Mouse (Mus musculus) megakaryocyte progenitor cell, adult 5-6 weeks (primary cell): Measurements from ENCODE around the gene Cntn5. TPM values are rescaled to one million over a fixed set of nuclear protein-coding genes. Genes with fewer than 3 reads are reported as not detected.

Experiments
- ATAC-seq: replicated peaks from 2 replicates; pipeline ENCODE4 v1.8.0; 2016; ENCODE audit warnings: mild to moderate bottlenecking, moderate TSS enrichment, inconsistent platforms; ENCODE audit not compliant: poor library complexity
- total RNA-seq, 2 experiments: library from RNA; stranded (forward) in 1 of 2; stranded (reverse) in 1 of 2; fragments of 157-497, 149-512 nt in 1 of 2; fragments of 200-1000 nt in 1 of 2; gene quantifications; 2 replicates each; pipeline versions ENCODE4 v1.2.3 to v1.2.4; 2015 to 2017

The Cntn5 gene
- total RNA-seq, 2 experiments from 2014 or later, result not detected

DNA sequence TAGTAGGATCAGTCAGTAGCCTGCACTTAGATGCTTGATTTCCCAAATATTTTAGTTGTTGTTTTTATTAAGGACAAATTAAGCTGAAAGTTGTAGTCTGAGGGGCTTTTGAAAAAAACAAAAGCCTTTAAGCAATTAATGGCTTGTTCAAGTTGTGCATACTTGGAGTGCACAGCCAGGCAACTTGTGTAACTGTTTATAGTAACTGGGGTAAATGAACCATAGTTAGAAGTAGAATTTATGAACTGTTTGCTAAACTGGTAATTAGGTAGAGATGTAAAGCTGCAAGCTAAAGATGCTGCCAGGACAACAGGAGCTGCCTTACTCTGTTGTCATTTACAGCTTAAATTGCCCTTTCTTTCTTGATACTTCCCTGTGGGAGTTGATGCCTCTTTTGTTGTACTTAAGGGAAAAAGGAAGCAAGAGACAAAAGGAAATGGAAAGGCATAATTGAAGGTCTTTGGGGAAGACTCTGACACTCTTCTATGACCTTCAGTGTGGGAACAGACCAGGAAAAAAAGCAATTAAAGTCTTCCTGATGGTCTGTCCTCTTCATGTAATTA, 943.9 kb downstream of the Cntn5 start:
- no peak for ATAC-seq

- ATAC-seq, result no peak
These were observed 955.2 kb downstream of the Cntn5 start for GRCm38 (mm10) chr9:9949346-9949745.

DNA sequence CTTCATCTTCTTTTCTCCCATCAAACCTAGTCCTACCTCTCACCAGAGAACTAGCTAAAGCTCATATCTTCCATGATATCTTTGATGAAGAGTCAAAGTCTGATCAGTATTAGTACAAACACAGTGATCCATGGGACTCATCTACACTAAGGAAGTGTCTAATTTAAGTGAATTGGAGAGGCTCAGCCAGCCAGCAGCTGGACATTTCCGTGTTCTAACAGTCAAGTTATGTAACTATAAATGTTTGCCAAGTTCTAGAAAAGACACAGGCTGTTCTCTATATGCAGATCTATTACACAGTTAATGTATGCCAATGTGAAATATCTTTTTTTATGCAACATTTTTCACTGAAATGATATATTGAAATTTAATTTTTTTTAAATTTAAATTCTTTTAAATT, 959.7 kb downstream of the Cntn5 start:
- ATAC-seq, result no peak

GRCm38 (mm10) chr9:9937444-9938436, 966.8 kb downstream of the Cntn5 start:
- no peak for ATAC-seq

- no peak for ATAC-seq
These were observed 984.0 kb downstream of the Cntn5 start for GRCm38 (mm10) chr9:9920580-9920979.

DNA sequence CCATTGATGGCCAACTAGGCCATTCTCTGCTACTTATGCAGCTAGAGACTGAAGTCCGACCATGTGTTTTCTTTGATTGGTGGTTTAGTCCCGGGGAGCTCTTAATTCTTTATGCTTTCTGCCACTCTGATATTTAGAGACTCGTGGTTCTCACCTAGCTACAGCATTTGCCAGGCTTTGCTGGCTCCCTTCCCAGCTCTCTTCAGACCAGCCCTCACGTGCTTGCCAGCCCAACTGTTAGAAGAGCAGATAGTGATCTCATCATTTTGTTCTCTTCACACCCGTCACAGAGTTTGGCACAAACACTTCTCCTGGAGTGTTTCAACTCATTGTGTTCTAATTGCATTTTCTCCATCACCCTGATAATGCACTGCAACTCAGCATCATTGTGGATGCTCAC, 1005.5 kb downstream of the Cntn5 start:
- ATAC-seq, result no peak

DNA sequence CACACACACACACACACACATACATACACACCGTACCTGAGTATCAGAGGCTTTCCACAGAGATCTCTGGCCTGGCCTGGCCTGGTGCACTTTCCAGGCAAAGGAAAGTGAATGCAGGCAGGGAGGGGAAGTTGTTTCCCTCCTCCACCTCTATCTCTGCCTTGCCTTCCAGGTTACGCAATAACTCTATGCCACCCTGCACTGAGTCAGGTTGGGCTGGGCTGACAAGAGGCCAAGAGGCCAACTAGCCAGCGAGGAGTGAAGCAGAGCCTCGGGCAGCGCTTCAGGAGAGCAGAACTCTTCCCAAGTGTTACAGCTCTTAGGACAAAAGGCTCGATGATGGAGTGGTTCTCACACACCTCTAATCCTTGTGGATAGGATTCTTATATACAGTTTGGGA, 1018.4 kb downstream of the Cntn5 start:
- no peak for ATAC-seq

DNA sequence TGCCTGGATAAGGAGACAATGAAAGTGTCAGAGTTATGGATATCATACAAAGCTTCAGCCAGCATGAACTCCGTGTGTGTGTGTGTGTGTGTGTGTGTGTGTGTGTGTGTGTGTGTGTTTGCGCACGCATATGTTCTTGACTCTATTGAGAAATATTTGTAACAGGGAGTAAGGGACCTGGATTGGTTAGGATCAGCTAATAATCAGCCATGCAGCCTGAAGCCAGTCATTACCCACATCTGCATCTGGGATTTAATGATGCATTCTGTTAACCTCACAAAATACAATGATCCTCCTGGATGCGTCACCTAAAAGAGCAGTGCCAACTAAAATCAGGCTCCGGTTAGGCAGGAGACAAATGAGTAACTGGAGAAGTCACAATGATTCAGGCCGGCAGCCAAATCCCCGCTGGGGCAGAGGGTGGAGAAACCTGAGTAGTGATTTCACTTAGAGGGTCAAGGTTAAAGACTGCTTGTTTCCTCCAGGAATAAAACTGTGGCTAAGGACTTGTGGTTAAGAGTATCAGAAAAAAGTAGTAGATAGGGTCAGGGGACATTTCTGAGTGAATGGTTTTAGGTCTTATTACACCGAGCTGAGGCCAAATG, 1021.7 kb downstream of the Cntn5 start:
- no peak for ATAC-seq

DNA sequence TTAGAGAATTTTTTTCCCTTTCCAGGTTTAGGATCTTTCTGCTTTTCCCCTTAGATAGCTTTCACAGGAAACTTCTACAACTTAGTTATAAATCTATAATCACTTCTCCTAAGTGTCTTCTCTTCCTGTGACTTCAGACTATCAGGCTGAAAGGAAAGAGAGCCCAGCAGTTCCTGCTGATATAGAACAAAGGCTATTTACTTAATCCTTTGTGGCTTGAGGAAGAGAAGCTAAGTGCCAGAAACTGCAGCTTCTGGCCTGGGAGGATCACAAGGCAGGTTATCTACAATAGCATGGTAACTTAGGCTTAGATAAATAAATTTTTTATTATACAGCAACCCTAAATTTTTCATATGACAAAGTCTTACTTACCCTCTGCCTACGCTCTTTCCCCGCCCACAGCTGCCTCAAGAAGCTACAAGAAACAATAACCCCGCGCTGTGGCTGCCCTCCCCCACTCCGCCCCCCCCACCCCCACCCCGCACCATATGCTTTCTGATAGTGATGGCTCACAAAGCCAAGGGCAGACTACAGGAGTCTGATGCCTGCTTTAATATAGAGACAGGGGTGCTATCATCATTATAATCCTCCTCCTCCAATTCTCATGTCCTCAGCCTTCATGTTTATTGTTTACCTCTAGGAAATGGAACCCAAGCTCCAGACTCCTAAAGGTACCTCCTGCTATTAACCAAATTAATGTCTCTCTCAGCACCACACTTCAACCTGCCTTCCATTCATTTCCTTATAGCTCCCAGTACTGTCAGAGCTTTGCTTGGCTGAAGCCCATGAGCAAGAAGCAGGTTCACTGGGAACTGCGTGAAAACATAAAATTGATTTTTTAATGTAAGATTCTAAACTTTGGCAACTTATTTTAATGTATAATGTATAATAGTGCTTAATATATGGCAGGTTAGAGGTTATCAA, 1032.2 kb downstream of the Cntn5 start:
- no peak for ATAC-seq

DNA sequence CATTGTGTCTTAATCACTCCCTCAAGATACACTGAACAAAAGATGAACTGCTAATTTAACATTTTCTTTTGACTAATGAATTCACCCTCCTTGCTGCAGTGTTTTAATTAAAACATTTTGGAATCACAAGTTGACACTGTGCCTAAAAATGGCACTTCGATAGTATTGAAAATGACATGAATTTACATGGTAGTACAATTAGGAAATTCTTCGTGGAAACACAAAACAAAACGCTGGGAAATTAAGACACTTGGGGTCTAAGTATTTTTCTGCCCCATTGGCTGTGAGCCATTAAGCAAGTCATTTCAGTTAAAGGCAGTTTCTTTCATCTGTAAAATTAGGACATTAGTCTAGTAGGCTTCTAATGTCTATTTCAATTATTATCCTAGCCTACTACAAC, 1043.9 kb downstream of the Cntn5 start:
- no peak for ATAC-seq

- no peak for ATAC-seq
These were observed 1045.3 kb downstream of the Cntn5 start for GRCm38 (mm10) chr9:9859323-9859722.

- no peak for ATAC-seq
These were observed 1049.8 kb downstream of the Cntn5 start for GRCm38 (mm10) chr9:9854791-9855190.

DNA sequence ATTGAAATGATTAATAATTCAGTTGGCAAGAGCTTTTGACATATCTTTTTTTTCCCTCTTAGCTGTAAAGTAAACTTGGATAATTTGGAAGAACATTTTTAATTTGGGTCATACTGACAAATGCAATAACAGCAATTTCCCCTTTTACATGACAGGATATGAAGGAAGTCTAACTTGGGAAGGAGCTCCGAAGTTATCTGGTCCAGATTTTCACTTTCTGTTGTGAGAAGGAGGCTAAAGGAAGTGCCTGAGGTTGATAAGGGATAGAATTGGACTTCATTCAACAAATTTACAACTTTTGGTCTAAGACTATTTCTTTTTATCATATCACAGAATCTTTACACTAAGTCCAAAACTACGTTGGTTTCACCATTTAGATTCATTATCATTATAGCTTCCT, 1074.3 kb downstream of the Cntn5 start:
- ATAC-seq, result no peak

- ATAC-seq, result no peak
These were observed 1084.6 kb downstream of the Cntn5 start for GRCm38 (mm10) chr9:9819963-9820362.

DNA sequence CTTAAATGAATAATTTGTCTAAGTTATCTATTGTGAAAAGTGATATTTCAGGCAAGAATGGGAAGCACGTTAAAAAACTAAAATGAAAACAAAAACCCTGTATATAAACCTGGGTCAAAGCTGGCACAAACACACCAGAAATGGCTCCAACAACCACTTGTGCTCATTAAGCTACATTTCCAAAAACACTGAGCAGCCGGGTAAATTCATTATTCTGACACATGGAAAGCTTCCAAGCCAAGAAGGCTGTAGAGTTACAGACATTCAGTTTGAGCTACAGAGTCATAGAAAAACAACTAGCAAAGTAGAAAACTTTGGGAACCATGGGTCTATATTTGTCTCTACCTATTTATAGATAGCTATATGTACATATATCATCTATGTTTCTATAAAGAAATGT, 1087.1 kb downstream of the Cntn5 start:
- ATAC-seq, result no peak

DNA sequence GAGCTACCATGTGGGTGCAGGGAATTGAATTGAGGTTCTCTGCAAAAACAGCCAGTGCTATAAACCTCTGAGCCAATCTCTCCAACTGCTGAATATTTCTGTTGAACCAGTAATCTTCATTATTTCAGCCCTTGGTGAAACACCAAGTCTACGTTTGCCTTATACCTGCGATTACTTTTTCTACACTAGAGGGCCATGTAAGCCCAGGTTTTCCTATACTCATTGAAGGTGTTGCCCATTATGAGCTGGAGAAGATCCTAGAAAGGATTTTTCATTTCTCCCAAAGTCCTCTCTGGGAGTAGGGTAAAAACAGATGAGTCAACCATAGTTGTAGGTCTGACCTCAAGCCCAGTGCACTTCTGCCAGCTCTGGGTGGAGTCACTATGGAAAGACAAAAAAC, 1105.0 kb downstream of the Cntn5 start:
- ATAC-seq, result no peak

DNA sequence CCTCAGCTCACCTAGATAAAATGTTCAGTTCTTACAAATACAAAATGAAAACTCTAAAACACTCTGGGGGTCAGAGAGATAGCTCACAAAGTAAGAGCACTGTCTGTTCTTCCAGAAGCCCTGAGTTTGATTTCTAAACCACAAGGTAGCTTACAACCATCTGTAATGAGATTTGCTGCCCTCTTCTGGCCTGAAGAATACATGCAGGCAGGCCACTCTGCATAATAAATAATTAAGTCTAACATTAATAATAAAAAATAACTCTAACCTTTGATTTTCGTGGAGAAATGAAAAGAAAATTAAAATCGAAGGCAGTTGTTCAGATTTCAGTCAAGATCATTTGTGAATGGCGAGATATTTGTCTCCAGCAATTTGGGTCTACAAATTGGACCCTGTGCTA, 1120.9 kb downstream of the Cntn5 start:
- peak; percentile 63 for ATAC-seq

- ATAC-seq, result no peak
These were observed 1123.3 kb downstream of the Cntn5 start for GRCm38 (mm10) chr9:9781157-9781884.

DNA sequence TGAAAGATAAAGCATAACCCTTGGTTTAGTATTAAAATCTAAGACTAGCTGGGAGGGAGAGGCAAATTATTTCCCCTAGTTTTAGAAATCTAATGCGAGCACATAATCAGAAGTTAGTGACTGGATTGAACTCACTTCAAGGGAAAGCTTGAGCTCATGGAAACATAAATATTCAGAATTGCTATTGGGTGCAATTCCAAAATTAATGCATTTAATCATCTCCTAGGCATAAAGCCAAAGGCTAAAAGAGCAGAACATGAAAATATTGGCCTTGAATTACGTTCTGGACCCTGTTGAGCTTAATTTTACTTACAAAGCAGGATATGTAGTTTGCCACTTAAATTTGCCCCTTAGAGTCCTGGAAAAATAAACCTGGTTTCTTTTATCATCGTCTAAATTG, 1124.9 kb downstream of the Cntn5 start:
- no peak for ATAC-seq

DNA sequence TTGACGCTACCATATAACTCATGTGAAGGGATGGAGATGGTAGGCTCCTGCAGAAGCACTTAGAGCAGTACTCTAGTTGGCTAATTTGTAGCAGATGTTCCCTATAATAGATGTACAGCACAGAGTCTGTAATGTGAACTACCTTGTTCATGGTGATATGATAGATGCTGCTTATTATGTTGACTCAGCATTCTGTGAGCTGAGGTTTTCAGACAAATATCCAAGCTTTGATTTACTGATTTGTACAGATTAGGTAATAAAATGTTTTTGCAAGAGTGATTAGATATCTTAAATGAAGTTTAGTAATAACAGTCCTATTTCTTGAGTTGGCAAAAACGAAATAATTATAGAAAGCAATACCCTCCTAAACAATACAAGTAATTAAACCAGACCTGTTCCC, 1133.8 kb downstream of the Cntn5 start:
- ATAC-seq, result no peak
